Mouse (Mus musculus): ENCODE data around the gene Amigo1.

Amigo1 gene

DNA sequence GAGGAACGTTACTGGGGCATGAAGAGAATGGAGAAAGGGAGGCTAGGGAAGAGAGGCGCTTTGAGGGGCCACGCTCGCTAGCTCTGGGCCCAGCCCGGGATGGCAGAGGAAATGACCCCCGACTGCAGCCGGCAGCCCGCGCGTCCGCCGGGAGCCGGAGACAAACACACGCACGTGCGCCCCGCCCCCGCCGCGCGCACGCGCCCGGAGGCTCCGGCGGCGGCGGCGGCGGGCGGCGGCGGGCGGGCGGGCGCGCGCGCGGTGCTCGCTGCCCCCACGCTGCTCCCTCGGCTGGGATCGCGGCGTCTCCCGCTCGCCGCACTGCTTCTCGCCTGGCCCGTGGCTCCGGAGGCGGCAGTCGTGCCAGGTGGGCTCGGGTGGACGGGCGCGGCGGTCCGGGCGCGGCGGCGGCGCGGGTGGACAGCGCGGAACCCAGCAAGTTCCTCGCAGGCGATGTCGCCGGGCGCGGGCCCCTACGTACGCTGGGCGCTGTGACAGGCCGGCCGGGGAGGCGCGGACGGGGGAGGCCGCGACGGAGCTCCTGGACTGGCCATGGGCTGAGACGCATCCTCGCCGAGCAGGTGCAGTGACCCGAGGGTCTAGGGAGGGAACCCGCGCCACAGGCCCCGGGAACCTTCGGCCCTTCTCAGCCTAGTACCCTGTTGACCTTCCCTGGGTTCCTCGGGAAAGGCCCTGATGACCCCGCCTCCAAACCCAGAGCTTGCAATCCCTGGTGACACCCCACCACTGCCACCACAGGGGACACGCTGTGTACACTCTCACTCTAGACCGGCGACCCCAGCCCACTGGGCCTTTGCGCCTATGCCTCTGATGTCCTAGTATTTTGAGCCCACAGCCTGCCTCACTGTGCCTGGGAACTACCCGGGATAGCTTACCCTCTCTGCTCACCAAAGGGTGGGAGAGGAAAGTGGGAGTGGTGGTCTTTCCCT, at the start of gene Amigo1:
Gene Amigo1, plus strand, starts transcription at position 238 of the 950 bp plus-strand sequence.
- DNase-seq: peak; percentile 73 to 78

DNA sequence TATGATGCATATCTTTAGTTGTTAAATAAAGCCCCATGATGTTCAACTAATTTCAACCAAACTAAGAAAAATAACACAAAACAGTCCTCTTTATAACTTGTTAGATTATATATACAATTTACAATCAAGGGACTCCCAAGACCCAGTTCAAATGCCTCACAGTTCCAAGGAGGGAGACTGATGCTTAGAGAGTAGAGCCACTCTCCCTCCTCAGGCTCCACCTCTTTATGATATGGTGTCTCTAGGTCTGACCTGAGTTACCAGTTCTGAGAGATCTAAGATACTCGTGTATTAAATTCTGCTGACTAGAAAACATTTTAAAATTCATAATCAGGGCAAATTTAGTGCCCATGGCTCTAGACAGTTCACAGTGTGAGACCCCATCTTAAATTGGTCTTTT, 47.0 kb upstream of the Amigo1 start:
- no peak for DNase-seq

DNA sequence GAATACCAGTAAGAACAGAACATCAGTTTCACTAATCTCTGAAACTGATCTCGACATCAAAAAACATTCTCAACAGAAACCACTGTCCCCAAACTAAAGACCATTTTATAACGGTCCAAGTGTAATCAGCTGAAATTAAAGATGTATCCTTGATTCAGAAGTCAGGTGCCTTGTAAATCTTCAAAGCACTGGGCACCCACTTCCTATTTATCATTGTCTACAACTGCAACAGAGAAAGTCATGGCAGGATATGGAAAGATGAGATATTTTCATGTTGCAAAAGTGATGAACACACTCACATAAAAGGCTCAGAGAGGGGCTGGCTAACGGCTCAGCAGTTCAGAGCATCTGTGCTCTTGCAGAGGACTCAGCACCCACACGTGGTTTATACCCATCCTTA, 45.3 kb upstream of the Amigo1 start:
- no peak for DNase-seq

DNA sequence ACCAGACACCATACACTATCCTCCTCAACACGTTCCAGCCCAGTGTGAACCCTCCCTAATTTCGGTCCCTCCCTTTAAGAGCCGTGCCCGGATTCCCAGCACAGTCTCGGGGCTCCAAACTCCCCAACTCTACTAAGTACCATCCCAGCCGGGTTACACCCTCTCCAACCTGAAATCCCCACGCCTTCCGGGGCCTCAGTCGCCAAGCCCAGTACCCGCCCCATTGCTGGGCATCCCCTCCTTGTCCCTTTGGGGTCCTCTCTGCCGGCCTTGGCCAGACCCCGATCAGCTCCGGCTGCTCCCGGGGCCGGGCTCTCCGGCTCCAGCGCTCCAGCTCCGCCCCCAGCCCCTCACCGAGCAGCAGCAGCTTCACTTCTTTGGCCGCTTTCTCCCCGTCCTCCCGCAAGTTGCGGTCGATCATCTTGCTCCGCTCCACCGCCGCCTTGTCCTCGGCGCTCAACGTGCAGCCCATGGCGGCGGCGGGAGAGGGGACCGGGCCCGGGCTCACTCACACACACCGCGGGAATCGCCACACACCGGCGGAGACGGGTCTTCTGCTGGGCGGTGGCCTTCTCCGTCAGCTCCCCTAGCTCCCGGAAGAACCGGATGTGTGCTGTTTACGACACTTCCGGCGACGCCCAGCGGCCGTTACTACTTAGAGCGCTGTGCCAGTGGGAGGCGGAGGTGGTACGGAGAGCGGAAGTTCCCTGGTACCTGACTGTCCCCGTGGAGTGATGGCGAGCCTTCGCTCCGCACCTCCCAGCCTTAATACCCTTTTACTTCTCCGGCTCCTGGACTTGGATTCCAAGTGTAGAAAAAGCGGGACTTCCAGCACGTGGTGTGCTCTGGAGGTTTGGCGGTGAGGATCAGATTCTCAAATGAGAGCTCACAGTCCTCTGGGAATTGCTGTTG, 40.3 kb upstream of the Amigo1 start, which contains the start of gene Gnai3:
Gene Gnai3, minus strand, starts transcription at position 613 of the 912 bp plus-strand sequence.
- peak; percentile 93 to 94 for DNase-seq

DNA sequence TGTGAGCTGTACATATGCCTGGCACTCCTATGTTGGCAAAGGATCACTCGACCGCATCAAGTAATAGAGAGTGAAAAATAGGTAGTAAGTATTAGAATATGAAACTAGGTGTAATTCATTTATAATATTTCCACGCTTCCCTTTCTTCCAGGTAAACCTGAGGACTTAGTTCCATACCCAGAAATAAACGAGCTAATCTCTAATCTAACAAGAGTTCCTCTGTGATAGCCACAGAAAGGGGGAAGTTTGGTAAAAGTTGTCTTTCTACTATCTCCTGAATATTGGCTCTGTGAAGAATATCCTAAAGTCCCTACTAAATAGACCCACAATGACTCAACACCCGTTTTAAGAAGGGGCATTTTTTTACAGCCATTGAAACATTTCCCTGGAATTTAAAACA, 39.5 kb upstream of the Amigo1 start:
- DNase-seq: no peak

DNA sequence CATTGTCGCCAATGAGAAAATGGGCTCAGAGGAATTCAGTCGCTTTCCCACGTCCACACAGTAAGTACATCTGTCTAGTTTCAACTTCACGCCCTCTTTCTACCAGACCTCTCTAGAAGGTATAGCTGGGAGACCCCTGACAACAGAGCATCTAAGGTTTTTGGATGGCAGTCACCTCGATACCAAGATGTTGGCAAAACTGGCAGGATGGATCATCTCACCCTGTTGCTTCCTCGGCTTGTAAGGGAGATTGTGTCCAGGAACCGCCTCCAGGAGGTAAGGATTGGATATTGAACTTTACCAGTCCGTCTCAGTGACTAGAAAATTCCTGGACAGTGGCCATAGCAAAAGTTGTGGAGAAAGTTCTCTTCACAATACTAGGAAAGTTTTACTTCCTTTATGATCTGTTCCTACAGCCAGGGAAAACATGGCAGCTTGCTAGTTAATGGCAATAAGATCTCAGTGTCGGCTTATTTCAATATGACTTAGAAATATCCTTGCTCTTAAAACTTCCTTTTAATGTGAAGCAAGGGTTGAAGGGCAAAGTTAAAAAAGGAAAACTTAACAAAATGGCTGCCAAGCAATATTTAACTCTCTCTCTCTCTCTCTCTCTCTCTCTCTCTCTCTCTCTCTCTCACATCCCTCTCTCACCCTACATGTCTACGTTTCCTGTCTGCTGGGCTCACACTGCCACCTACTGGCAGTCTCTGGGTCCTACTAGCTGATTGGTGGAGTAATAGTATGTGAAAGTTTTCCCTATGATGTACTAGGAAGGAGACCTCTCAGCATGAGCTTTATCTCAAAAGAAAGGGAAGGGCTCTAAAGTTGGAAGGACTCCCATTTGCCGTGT, 38.5 kb upstream of the Amigo1 start:
- peak; percentile 93 to 94 for DNase-seq

DNA sequence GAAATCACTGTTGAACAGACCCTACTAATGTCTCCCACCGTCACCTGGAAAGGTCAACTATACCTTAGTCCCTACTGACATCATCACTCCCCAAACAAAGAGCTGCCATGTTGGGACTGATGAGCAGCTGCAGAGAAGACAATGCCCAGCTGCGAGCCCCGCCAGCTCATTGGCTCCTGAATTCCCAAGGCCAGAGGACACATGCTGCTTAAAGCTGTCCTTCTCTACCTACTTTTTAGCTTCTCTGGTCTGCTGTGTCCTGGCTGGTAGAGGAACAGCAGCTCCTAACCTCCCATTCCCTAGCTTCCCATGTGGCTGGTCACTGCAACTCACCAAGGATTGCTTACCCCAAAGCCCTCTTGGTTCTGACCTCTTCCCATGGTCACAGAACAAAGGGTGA, 33.8 kb upstream of the Amigo1 start:
- no peak for DNase-seq

DNA sequence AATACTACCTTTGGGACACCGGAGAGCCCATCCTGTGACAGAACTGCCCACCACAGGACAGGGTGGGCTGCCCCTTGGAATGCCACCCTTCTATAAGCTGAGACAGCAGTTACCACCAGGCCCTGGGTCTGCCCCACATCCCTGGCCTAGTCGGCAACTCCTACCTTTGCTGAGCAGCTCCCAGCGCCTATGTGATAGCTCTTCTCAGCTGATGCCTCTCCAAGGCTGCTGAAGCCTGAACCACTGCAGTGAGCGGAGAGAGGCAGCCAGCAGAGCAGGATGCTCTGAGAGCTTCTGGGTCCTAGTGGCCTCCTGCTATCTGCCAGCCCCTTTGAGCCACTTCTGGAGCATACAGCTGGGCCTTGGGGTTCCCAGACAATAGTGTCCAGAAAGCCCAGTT, 31.5 kb upstream of the Amigo1 start, which contains the start of gene Gpr61:
Gene Gpr61, minus strand, starts transcription at position 227 of the 400 bp plus-strand sequence.
- DNase-seq: no peak

DNA sequence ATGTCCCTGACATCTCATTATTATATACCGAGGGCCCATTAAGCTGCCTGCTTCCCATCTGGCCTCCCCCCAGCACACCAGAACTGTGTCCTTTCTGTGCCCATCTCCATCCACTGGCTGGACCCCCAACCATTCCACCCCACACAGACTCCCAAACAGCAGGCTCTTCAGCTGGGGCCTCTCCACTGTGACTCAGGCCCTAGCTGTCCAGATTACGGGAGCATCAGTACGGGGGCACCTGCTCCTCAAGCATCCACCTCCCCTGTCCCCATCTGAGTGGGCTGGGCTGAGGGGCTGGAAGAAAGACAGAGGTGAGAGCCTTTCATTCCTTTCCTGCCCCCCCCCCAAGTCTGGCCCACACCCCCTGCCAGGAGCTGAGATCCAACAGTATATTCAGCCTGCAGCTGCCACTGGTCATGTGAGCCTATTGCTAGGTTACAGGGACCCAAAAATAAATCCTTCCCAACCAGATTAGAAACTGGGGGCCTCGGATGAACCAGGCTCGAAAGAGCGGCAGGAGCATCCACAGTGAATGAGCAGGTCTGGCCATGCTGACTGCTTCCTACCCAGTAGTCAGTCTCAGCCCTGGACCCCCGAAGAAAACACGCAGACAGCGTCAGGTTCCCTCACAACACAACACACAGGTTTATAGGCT, 27.6 kb upstream of the Amigo1 start:
- peak in 1 of 2 experiments; percentile 57 for DNase-seq

DNA sequence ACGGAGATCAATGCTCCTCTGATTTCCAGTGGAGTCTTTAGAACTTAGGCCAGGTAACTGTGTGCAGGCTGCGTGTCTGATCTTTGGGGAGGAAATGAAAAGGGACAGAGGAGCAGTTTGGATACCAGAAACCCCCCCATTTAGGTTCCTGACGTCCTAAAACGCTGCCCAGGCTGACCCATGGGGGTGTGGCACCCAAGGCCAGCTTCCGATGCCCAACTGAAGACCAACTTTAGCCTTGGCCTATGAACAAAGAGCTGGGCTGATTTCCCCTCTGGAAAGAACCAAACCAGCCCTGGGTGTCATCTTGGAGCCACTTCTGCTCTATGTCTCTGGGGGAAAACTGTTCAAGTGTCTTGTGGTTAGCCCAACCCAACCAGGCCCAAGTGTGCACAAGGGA, 22.0 kb upstream of the Amigo1 start:
- no peak for DNase-seq

DNA sequence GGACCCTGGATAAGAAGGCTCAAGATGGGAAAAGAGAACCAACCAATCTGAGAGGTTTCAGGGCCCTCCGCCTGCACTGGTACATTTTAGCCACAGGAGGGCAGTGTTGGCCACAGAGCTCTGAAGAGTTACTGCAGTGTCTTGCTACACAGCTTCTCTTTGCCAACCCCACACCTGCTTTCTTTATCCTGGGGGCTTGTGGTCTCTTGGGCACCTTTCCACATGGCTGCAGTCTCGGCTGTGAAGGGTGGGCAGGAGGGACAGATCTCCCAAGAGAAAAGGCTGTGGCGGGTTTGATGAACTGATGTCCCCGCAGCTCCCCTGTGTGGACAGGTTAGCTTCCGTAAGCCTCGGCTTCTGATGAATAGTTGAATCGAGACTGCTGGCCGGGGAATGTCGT, 21.3 kb upstream of the Amigo1 start:
- DNase-seq: peak; percentile 93 to 95

DNA sequence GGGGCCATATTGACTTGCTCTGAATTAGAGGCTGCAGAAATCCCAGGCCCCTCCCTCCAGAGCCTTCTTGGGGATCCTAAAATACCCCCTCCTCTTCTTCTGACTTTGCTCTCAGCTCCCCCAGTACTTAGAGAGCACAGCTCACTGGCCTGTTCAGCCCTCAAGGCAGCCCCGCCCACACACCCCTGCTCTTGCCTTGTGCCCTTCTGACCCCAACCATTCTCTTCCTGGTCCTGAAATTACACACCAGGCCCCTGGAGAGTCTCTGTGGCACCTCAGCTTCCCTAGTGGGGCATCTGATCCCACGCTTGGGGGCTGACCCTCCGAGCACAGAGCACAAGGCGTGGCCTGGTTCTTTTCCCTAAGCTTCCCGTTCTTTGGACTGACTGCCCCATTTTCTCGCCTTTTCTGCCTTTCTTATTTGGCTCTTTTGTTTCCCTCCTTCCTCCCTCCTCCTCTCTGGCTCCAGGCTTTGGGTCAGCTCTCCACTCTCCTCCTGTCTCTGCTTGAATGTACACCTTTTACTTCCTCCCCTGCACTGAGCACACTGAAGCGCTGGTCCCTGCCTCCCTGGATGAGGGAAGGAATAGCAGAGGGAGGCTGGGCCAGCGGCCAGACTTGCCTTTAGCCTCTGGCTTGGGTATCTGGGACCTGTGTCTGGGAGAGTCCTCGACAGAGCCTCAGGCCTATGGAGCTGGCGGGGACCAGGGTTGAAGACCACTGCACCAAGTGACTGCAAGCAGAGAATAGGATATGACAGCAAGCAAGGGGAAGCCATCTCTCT, 20.4 kb upstream of the Amigo1 start:
- DNase-seq: peak; percentile 55 to 62

DNA sequence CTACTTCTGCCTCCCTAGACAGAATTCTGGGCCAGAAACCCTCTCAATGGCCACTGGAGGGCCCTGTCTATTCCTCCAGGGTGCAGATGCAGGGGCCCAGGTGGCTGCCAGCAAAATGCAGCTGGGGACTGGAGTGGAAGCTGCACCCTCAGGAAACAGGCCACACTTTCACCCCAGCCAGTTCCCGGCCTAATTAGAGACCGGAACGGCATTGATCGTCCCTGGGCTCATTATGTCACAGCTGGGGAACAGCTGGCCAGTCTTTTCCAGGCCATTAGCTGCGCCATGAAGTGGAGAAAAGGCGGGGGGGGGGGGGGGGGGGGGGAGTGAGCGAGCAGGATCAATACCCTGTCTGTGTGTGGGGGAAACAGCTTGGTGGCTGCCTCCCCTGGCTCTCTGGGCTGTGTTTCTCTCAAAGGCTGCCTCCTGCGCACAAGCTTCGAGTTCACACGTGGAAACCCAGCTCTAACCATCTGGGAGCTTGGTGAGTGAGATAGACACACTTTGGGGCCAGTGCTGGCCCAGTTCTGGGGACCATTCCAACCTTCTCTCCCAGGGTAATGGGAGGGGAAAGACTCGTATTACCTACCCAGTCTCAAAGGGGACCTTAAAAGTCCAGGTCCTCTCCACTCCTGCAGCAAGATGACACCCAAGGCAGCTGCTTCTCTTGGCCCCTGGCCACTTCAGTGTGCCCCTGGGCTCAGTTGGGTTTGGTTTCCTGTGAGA, 19.5 kb upstream of the Amigo1 start:
- DNase-seq: peak; percentile 49 to 62

DNA sequence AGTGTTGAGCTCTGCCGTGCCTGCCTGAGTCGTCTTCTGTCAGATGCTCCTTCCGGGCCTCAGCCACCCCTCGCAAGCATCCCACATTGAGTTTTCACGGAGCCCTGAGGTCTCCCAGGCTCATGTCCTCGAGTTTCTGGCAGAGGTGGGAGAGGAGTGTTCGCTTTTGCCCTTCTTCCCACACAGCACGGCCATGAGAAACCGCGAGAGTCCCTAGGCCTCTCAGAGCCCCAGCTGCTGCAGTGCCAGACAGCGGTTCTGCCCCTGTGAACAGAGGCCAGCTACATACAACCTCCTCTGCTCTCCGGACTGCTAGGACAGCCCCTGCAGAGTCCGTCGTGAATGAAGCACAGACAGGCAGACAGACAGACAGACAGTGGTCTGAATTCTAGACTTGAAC, 18.6 kb upstream of the Amigo1 start:
- DNase-seq: no peak

DNA sequence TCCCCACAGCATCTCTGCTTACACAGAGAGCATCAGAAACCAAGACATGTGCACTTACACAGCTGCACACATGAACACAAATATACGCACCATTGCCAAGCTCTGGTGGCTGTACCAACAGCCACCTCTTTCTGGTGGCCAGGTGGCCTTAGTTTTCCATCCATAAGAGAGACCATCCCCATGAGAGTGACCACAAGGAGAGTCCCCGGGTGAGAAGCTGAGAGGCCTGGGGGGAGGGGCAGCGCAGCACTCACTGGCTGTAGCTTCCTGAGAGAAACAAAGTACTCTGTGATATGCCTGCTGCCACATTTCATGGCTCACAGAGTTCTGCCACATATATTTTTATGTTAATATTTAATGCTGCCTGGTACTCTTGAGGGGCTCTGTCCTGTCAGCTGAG, 16.9 kb upstream of the Amigo1 start:
- DNase-seq: no peak

DNA sequence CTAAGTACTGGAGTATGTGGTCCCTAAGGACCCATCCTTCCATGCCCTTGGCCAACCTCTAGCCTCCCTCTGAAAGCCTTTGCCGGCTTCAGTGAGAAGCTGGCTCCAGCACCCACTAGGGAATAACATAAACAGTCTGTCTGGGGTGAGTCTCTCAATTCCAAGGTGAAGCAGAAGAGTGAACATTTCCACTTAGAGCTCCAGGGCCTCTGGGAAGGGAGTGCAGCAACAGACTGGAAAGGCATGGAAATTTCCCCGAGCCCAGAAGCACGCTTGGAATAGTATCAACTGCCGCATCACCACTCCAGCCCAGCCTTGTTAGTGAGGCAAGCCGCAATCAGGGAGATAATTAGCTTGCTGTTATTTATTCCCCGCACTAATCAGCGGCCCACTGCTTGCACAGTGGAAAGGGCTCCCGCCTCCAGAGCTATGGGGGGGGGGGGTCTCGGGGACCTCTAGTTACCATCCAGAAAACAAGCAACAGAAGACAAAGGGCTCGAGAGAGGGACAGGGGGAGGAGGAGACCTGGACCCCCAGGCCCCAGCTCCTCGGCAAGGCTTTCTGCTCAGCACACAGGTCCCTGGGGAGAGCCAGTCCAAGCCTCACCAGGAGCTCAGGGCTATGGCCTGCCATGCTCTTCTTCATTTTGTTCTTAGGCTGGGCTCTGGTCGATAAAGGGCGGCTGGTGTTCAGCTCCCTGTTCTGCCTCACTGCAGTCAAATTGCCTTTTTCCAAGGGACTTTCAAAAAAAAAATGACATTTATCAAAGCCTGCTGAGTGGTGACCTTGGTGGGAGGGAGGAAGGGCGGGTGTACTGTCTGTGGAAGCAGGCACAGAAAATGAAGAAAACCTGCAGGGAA, 11.2 kb upstream of the Amigo1 start:
- peak; percentile 76 to 78 for DNase-seq

DNA sequence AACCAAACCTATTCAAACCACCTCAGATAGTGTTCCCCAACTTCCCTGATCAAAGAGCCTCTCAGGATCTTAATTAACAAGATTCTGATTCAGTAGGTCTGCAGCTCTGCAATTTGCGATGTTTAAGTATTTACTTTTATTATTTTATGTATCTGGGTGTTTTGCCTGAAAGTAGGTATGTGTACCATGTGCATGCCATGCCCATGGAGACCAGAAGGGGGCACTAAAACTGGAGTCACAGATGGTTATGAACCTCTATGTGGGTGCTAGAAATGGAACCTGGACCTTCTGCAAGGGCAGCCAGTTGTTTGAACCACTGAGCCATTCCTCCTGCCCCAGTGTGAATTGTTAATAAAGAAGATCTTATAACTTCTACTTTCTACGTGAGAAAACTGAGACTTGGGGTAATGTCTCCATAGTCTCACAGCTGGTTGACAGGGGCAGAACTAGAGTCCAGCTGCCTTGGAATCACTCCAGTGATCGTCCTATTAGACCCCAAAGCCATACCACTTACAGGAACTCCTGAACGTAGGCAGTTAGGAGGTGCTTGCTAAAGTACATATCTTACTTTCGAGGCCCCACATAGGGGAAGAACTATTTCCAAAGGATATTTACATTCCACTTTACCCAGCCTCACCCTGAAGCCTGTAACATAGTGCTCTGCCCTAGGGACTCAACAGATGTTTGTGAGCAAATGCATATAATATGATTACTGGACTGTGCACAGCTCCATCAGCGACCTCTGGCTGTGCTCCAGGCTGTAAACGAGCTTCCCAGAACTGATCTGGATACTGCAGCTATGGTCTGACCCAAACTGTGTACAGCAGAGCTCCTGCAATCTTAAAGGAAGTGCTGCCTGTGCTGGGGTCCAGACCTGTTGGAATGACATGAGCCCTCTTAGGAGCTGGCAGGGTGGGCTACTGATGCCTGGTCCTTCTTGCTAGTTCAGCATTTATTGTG, 7.1 kb upstream of the Amigo1 start:
- DNase-seq: peak in 1 of 2 experiments; percentile 11

DNA sequence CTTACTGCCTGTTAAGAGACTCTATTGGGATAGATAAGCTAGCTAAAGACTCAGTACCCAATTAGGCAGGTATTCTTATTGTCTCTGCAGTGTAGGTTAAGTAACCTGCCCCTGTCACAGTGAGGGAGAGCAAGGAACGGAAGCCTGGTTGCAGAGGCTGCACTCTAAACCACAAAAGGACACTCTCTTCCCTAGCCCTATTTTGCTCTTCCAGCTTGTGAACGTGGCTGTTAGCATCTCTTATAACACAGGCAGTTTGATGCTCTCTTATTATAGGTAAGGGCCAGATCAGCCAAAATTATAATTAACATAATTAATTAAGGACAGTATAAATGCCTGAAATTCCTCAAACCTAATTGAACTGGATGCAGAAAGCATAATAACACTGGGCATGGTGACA, 5.6 kb upstream of the Amigo1 start:
- no peak for DNase-seq
